Mouse (Mus musculus) fat pad, adult 2 months (tissue): Measurements from ENCODE around the gene Pacrg.

Experiments
- DNase-seq: peaks from one replicate; pipeline ENCODE4 v3.0.0-alpha.2; 2011; ENCODE audit warnings: low read depth, low spot score; ENCODE audit errors: extremely low read depth

Gene Pacrg

GRCm38 (mm10) chr17:10456409-10456808, 383.7 kb downstream of the Pacrg start:
- no peak for DNase-seq

DNA sequence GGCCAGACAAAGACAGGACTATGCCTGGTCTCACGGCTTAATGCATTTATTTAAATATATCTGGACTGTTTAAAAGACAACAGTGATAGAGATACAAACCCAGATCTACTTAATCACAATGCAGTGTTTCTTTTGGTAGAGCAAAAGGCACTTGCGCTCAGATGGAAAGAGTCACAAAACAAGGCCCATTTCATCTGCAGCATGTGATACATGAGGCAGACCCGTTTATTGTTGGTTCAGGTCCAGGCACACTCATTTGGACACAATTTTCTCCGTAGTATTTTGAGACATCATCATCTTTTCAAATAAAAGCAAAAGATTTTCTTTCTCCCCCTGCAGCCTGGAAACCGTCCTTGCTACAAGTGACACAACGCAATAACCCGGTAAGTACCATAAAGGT, 384.1 kb downstream of the Pacrg start:
- DNase-seq = no peak

DNA sequence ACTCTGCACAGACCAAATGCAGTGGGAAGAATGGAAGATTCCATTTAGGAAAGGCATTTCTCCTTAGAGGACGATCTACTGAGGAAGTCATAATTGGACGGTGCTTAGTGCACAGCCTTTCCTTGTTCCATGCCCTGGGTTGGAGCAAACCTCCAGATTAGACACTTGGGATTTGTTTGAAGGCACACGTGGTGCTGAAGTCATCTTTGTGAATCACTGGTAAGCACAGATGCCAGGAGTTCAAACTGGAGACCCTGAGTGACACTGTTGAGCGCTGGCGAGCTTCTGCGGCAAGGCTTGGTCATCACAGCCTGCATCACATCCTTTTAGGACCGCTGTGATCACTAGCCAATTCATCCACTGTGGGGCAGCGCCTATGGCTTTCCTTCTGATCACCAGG, 385.7 kb downstream of the Pacrg start:
- no peak for DNase-seq

DNA sequence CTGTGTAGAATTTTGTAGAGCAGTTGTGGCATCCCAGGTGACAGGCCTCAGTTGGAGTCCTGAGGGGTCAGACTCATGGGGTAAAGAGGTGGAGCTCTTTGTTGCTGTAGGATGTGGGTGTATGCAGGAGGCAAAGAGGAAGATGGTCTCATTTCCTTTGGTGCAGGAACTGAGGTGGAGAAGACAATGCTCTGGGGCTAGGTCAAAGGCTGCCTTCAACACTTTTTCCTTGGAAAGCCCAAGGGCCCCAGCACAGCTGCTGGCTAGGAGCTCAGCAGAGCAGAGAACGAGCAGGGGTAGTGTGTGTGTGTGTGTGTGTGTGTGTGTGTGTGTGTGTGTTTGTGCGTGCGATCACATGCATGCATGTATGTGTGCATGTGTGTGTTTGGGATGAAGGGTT, 387.3 kb downstream of the Pacrg start:
- DNase-seq = no peak

GRCm38 (mm10) chr17:10451306-10452077, 388.6 kb downstream of the Pacrg start:
- DNase-seq = no peak

DNA sequence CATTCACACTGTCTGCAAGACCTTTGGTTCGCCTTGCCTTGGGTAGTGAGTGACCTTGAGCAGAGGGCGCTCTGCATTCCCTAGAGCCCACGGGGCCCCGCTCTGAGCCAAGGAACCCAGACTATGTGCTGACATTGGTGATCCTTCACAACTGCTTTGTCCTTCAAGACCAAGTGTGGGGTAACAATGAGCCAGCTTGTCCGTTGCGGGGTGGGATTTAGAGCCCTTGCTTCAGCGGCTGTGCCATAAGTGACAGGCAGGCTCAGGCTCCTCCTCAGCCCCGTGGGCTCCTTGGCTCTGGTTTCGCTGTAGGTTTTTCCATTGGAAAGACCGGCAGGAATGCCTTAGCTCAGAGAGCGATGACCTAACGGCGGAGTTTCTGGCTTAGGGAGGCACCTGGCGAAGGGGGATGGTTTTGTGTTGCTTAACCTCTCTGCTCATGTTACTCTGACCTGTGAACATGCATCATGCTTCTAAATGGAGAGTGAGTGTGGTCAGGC, 390.3 kb downstream of the Pacrg start:
- DNase-seq = peak; percentile 11

GRCm38 (mm10) chr17:10448417-10448816, 391.7 kb downstream of the Pacrg start:
- DNase-seq = no peak

- DNase-seq = no peak
Measured at GRCm38 (mm10) chr17:10441501-10442111, 398.5 kb downstream of the Pacrg start.

GRCm38 (mm10) chr17:10440961-10441360, 399.1 kb downstream of the Pacrg start:
- no peak for DNase-seq

DNA sequence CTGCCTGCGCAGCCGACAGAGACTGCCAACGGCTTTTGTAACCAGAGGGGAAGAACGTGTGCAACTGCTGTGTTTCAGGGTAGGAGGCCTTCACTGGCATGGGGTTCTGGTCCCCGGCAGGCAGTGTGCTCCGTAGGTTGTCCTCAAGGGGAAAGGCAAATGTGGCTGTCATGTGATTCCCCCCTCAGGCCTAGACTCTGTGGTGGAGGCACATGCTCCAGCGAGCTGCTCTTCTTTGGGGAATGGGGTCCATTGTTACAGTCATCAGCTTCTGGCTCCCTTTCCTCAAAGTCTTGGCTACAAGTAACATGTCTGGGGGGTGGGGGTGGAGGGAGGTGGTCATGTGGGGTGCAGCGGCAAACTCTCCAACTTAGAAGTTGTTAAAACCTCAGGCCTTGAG, 400.3 kb downstream of the Pacrg start:
- no peak for DNase-seq

GRCm38 (mm10) chr17:10434867-10435266, 405.2 kb downstream of the Pacrg start:
- no peak for DNase-seq

GRCm38 (mm10) chr17:10432525-10433180, 407.5 kb downstream of the Pacrg start:
- DNase-seq = no peak

DNA sequence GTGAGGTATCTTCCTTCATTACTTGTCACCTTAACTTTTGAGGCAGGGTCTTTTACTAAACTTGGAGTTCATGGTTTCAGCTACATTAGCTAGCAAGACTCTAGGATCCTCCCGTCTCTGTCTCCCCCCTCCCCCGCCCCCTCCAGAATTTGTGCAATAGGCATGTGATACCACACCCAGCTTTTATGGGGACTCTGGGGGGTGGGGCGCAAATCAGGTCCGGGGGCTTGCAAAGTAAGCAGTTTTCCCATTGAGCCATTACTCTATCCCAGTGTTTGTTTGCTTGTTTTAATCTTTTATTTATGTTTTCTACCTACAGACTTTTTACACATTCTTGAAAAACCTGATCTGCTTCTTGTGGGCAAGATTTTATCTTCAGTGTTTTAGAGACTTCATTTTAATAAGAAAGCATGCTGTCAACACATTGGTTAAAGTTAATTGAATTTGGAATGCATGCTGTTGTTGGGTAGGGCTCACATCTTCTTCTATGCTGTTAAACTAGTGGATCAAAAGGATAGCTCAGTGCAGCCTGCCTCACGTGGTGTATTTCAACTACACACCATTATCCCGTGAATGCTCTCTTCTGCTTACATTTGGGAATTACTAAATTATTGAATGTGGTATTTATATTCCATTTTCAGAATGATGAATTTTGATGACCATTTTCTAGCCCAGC, 408.1 kb downstream of the Pacrg start:
- DNase-seq = no peak

- no peak for DNase-seq
Measured at GRCm38 (mm10) chr17:10430831-10431230, 409.3 kb downstream of the Pacrg start.

GRCm38 (mm10) chr17:10429406-10429805, 410.7 kb downstream of the Pacrg start:
- DNase-seq = no peak

GRCm38 (mm10) chr17:10425311-10425710, 414.8 kb downstream of the Pacrg start:
- DNase-seq = no peak

- no peak for DNase-seq
Measured at GRCm38 (mm10) chr17:10417558-10418253, 422.4 kb downstream of the Pacrg start.

- DNase-seq = no peak
Measured at GRCm38 (mm10) chr17:10416995-10417394, 423.1 kb downstream of the Pacrg start.

DNA sequence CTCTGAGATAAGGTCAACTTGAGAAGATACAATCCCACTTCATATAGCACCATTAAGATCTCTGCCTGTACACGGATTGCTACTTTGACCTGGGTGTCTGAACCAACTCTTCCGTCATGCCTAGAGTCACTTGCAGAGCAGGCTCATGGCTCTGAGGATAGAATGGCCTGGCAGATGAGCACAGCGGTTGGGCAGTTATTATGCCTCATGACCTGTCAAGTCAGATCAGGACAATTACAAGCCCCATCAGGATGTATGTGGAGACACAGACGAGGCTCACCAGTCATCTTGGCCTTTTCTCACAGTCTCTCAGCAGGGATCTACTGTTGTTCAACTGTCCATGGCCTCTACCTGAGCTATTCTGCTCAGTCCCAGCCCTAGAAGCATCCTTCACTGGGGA, 424.0 kb downstream of the Pacrg start:
- DNase-seq = no peak

GRCm38 (mm10) chr17:10414383-10414782, 425.7 kb downstream of the Pacrg start:
- no peak for DNase-seq

DNA sequence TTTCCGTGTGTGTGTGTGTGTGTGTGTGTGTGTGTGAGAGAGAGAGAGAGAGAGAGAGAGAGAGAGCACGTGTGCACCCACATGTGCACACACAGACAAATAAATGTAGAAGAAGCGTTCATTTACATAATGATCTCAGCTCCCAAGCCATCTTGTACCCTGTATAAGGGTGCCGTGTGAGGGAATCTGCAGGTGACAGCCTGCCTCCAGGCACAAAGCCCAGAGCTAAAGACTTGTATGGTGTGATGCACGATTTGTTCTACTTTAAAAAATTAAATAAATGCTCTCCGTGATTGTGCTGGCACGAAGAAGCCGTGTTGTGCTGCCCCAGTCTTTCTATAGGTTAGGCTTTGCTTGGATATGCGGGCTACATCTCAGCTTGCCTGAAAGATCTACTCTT, 426.2 kb downstream of the Pacrg start:
- DNase-seq = no peak
